Mouse (Mus musculus) cerebellum, adult 2 months (tissue): ENCODE measurements around the gene Clasrp.

Source experiments
- CTCF ChIP-seq: fragments of 200-500 bp; IDR thresholded peaks from 2 replicates; pipeline ENCODE4 v1.5.1; 2011; ENCODE audit warnings: low read depth, mild to moderate bottlenecking, control low read depth, low read length, moderate library complexity, borderline replicate concordance; ENCODE audit not compliant: insufficient read depth
- POLR2A ChIP-seq: fragments of 200-500 bp; IDR thresholded peaks from 2 replicates; pipeline ENCODE4 v1.6.1; 2011; ENCODE audit warnings: low read length, control low read depth, borderline replicate concordance; ENCODE audit not compliant: insufficient read depth

DNA sequence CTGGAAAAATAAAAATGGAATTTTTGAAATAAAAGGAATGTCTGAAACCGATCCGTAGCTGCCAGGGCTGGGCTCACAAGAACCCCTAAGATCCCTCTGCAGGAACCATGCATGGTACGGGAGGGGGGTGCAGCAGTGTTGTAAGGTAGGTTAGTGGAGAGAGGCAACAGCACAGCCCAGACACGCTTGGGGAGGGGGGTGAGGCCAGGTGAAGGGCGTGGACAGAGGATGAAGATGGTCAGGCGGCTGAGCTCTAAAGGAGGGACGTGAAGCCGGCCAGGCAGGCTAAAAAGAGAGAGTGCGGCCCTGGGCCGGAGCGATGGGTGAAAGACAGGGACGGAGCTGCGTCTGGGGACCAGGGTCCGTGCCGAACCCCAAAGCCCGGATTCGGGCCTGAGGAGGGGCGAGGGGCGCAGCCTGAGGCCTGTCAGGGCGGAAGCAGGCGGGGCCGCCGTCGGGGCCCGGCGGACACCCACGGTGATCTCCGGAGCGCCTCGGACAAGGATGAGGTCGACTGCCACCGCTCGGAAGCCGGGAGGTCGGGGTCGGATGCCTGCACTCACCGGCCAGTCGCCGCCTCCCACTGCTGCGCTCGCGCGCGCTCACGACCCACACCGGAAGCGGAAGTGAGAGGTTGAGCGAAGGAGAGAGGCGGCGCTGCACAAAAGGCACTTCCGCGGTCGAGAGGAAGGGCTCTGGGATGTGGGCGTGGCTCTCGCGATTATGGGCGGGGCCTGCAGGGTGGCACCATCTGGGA lies at the start of gene Clasrp:
- TF ChIP-seq POLR2A (peak; percentile 89), CTCF (no peak)
